Comparison of ENCODE assay signal across 9 mouse cellular contexts in the genomic region with DNA sequence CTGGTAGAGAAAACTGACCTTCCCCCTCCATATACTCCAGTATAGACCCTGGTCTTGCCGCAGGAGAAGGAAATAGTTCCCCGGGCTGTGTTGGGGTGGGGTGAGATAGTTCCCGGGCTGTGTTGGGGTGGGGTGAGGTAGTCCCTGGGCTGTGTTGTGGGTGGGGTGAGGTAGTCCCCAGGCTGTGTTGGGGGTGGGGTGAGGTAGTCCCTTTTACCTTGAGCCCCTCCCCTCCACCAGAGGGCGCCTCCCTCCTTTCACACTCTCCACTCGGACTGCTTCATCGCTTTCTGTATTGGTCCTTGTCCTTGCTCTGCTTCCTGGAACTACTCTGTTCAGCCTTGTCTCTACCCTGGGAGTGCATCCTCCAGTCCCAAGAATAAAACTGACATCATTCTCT. TPM values are rescaled to one million over a fixed set of nuclear protein-coding genes. Genes with fewer than 3 reads are reported as not detected.
DNase-seq lines count a peak whose midpoint lies in the region; ATAC-seq lines count a peak whose summit lies in the region.
"Had no signal": no experiment of that assay in that cellular context is flagged by ENCODE, and none has a peak within 500 bp of the region (broad histone marks: within the 10 kb centered on the region; RNA-seq: fewer than 3 reads in every experiment).

No protein-coding gene starts in this region.

- H3K9ac ChIP-seq in forebrain, embryonic 13.5 days = no peak overlapping the region
- no peak overlapping the region for H3K9ac ChIP-seq in forebrain, embryonic 14.5 days (ENCODE audit: low read length)
- no peak overlapping the region for H3K9ac ChIP-seq in heart, embryonic 13.5 days

- no peaks in the 10 kb centered on the region for H3K9me3 ChIP-seq in forebrain, embryonic 13.5 days (replicated peaks)
- no peaks in the 10 kb centered on the region for H3K9me3 ChIP-seq in forebrain, embryonic 14.5 days (replicated peaks; ENCODE audit: control insufficient read depth, low read length)
- no peaks in the 10 kb centered on the region for H3K9me3 ChIP-seq in heart, embryonic 13.5 days

- H3K27me3 ChIP-seq in forebrain, embryonic 13.5 days = no peaks in the 10 kb centered on the region
- no peaks in the 10 kb centered on the region for H3K27me3 ChIP-seq in forebrain, embryonic 14.5 days (replicated peaks; ENCODE audit: control insufficient read depth, insufficient read depth, low read length)
- H3K27me3 ChIP-seq in heart, embryonic 13.5 days (replicated peaks) = no peaks in the 10 kb centered on the region

- 56% methylated on average over 6 of the region's 6 CpGs for WGBS in forebrain, embryonic 13.5 days
- 64% methylated on average over 6 of the region's 6 CpGs for WGBS in forebrain, embryonic 14.5 days
- WGBS in heart, embryonic 13.5 days = 42% methylated on average over 6 of the region's 6 CpGs

- H3K4me3 ChIP-seq in forebrain, embryonic 13.5 days = no peak overlapping the region
- no peak overlapping the region for H3K4me3 ChIP-seq in forebrain, embryonic 14.5 days (ENCODE audit: low read depth, low read length)
- no peak overlapping the region for H3K4me3 ChIP-seq in heart, embryonic 13.5 days

- H3K4me1 ChIP-seq in forebrain, embryonic 13.5 days = peaks cover 11% of the 10 kb centered on the region; the same call in 1 of the 2 replicates
- no peaks in the 10 kb centered on the region for H3K4me1 ChIP-seq in forebrain, embryonic 14.5 days (ENCODE audit: control insufficient read depth, insufficient read depth, low read length)
- H3K4me1 ChIP-seq in heart, embryonic 13.5 days = no peaks in the 10 kb centered on the region

- no peaks in the 10 kb centered on the region for H3K36me3 ChIP-seq in forebrain, embryonic 13.5 days (ENCODE audit: poor library complexity, severe bottlenecking)
- no peaks in the 10 kb centered on the region for H3K36me3 ChIP-seq in forebrain, embryonic 14.5 days (ENCODE audit: control insufficient read depth, insufficient read depth, low read length)
- no peaks in the 10 kb centered on the region for H3K36me3 ChIP-seq in heart, embryonic 13.5 days

- no peak overlapping the region for H3K4me2 ChIP-seq in forebrain, embryonic 13.5 days
- H3K4me2 ChIP-seq in forebrain, embryonic 14.5 days (ENCODE audit: low read length) = no peak overlapping the region
- no peak overlapping the region for H3K4me2 ChIP-seq in heart, embryonic 13.5 days

- H3K27ac ChIP-seq in forebrain, embryonic 13.5 days = no peak overlapping the region
- H3K27ac ChIP-seq in forebrain, embryonic 14.5 days (ENCODE audit: low read depth, low read length) = no peak overlapping the region
- no peak overlapping the region for H3K27ac ChIP-seq in heart, embryonic 13.5 days (replicated peaks)
- H3K27ac ChIP-seq: macrophage had no signal

- ATAC-seq in forebrain, embryonic 13.5 days = 0 out of 2 replicates have a peak, but pooled peaks have one; percentile 21
- ATAC-seq in forebrain, embryonic 14.5 days = no peak
- 0 out of 2 replicates have a peak, but pooled peaks have one; percentile 31 for ATAC-seq in heart, embryonic 13.5 days (ENCODE audit: extremely low read depth, insufficient number of reproducible peaks, low FRiP score, low TSS enrichment)
- ATAC-seq in monocyte, adult 5-6 weeks (replicated peaks; ENCODE audit: insufficient number of reproducible peaks, low FRiP score, low TSS enrichment, poor library complexity, severe bottlenecking) = peak; percentile 52

- no peak for DNase-seq in forebrain, embryonic 14.5 days (ENCODE audit: low spot score)
- DNase-seq in WW6 (ENCODE audit: low read depth, low spot score) = peak; percentile 57
- DNase-seq in kidney, postnatal 10 days = peak; percentile 72
- no peak for DNase-seq in gastrocnemius, adult 8-10 months (ENCODE audit: low spot score in 2 of 2)
- no peak for DNase-seq in cerebellum, adult 11 months

RNA-seq across cellular contexts. Expression of a gene that starts 27.8 kb away (rescaled TPM):
- polyA plus RNA-seq in forebrain, embryonic 13.5 days (2015; fragmentation: Nextera tagmentation; extraction: Ambion mirVana) = 135 and 143 TPM in 2 replicates
- 179 and 200 TPM in 2 replicates for polyA plus RNA-seq in forebrain, embryonic 14.5 days (2014; fragmentation: Nextera tagmentation; extraction: Ambion mirVana)
- 72.8 and 74.8 TPM in 2 replicates for polyA plus RNA-seq in heart, embryonic 13.5 days (2015; fragmentation: Nextera tagmentation; extraction: Ambion mirVana)
- 61.4 to 198 TPM (median 77.3 TPM) in 3 replicates for total RNA-seq in monocyte, adult 5-6 weeks (2017)
- total RNA-seq in gastrocnemius, adult 8-10 months (2022) = 10 to 100 TPM; 29.7 to 37.0 (median 31.1) TPM

RNA-seq across cellular contexts. Expression of a gene that starts 31.7 kb away (rescaled TPM):
- 0.94 and 1.3 TPM in 2 replicates for polyA plus RNA-seq in forebrain, embryonic 13.5 days (2015; fragmentation: Nextera tagmentation; extraction: Ambion mirVana)
- 1.7 and 3.1 TPM in 2 replicates for polyA plus RNA-seq in forebrain, embryonic 14.5 days (2014; fragmentation: Nextera tagmentation; extraction: Ambion mirVana)
- 0.04 TPM in 1 of 2 replicates, not detected in the other for polyA plus RNA-seq in heart, embryonic 13.5 days (2015; fragmentation: Nextera tagmentation; extraction: Ambion mirVana)
- total RNA-seq in monocyte, adult 5-6 weeks (2017) = not detected in 3 replicates
- total RNA-seq in gastrocnemius, adult 8-10 months (2022) = not detected
- polyA plus RNA-seq: macrophage had no signal

RNA-seq across cellular contexts. Expression of a gene that starts 40.3 kb away (rescaled TPM):
- polyA plus RNA-seq in forebrain, embryonic 13.5 days (2015; fragmentation: Nextera tagmentation; extraction: Ambion mirVana) = 92.0 and 97.4 TPM in 2 replicates
- polyA plus RNA-seq in forebrain, embryonic 14.5 days (2014; fragmentation: Nextera tagmentation; extraction: Ambion mirVana) = 109 and 111 TPM in 2 replicates
- polyA plus RNA-seq in heart, embryonic 13.5 days (2015; fragmentation: Nextera tagmentation; extraction: Ambion mirVana) = 54.1 and 60.0 TPM in 2 replicates
- total RNA-seq in monocyte, adult 5-6 weeks (2017) = 32.5 to 68.4 TPM (median 56.6 TPM) in 3 replicates
- 10 to 100 TPM; 14.0 to 16.7 (median 14.9) TPM for total RNA-seq in gastrocnemius, adult 8-10 months (2022)

RNA-seq across cellular contexts. Expression of a gene that starts 45.2 kb away (rescaled TPM):
- 1.9 and 3.7 TPM in 2 replicates for polyA plus RNA-seq in forebrain, embryonic 13.5 days (2015; fragmentation: Nextera tagmentation; extraction: Ambion mirVana)
- polyA plus RNA-seq in forebrain, embryonic 14.5 days (2014; fragmentation: Nextera tagmentation; extraction: Ambion mirVana) = 0.77 and 1.1 TPM in 2 replicates
- polyA plus RNA-seq in heart, embryonic 13.5 days (2015; fragmentation: Nextera tagmentation; extraction: Ambion mirVana) = 1.3 and 1.4 TPM in 2 replicates
- 1.9 to 2.8 TPM in 2 of 3 replicates, not detected in the other for total RNA-seq in monocyte, adult 5-6 weeks (2017)
- not detected for total RNA-seq in gastrocnemius, adult 8-10 months (2022)
- polyA plus RNA-seq: macrophage had no signal

RNA-seq across cellular contexts. Expression of a gene that starts 45.9 kb away (rescaled TPM):
- 117 and 118 TPM in 2 replicates for polyA plus RNA-seq in forebrain, embryonic 13.5 days (2015; fragmentation: Nextera tagmentation; extraction: Ambion mirVana)
- polyA plus RNA-seq in forebrain, embryonic 14.5 days (2014; fragmentation: Nextera tagmentation; extraction: Ambion mirVana) = 104 and 105 TPM in 2 replicates
- 81.1 and 87.5 TPM in 2 replicates for polyA plus RNA-seq in heart, embryonic 13.5 days (2015; fragmentation: Nextera tagmentation; extraction: Ambion mirVana)
- 105 to 173 TPM (median 138 TPM) in 3 replicates for total RNA-seq in monocyte, adult 5-6 weeks (2017)
- total RNA-seq in gastrocnemius, adult 8-10 months (2022) = 10 to 100 TPM; 12.3 to 19.8 (median 14.9) TPM

Comparison
In these comparisons a context has a peak if more than half of its experiments do, and no peak if none do; other contexts are left out.
1. DNase-seq: peak in WW6 (single experiment) and kidney, postnatal 10 days (single experiment); none in forebrain, embryonic 14.5 days (single experiment), gastrocnemius, adult 8-10 months (0 of 2) and cerebellum, adult 11 months (single experiment).